33 mouse cellular contexts compared by ENCODE assay signal in genomic region chr11:9199868-9200267, GRCm38 (mm10). TPM values are rescaled to one million over a fixed set of nuclear protein-coding genes. Genes with fewer than 3 reads are reported as not detected.
"Had no signal": no experiment of that assay in that cellular context is flagged by ENCODE, and none has a peak within 500 bp of the region (broad histone marks: within the 10 kb centered on the region; RNA-seq: fewer than 3 reads in every experiment).

No protein-coding gene starts in this region.

- H3K9me3 ChIP-seq: limb, embryonic 10.5 days; limb, embryonic 12.5 days; limb, embryonic 13.5 days; limb, embryonic 15.5 days; liver, embryonic 13.5 days; liver, embryonic 15.5 days; lung, embryonic 15.5 days; megakaryocyte, embryonic 14.5 days; midbrain, embryonic 10.5 days; midbrain, embryonic 12.5 days; midbrain, embryonic 13.5 days; midbrain, embryonic 15.5 days had no signal

- H3K36me3 ChIP-seq: limb, embryonic 10.5 days; limb, embryonic 12.5 days; limb, embryonic 13.5 days; limb, embryonic 15.5 days; liver, embryonic 13.5 days; liver, embryonic 15.5 days; lung, embryonic 15.5 days; midbrain, embryonic 10.5 days; midbrain, embryonic 12.5 days; midbrain, embryonic 13.5 days; midbrain, embryonic 15.5 days had no signal

- H3K4me1 ChIP-seq: limb, embryonic 10.5 days; limb, embryonic 12.5 days; limb, embryonic 13.5 days; limb, embryonic 15.5 days; liver, embryonic 13.5 days; liver, embryonic 15.5 days; lung, embryonic 15.5 days; megakaryocyte, embryonic 14.5 days; midbrain, embryonic 10.5 days; midbrain, embryonic 12.5 days; midbrain, embryonic 13.5 days; midbrain, embryonic 15.5 days had no signal

- H3K4me2 ChIP-seq: limb, embryonic 12.5 days; limb, embryonic 13.5 days; limb, embryonic 15.5 days; liver, embryonic 11.5 days; liver, embryonic 13.5 days; liver, embryonic 15.5 days; lung, embryonic 14.5 days; lung, embryonic 15.5 days; midbrain, embryonic 11.5 days; midbrain, embryonic 12.5 days; midbrain, embryonic 13.5 days; midbrain, embryonic 15.5 days had no signal

- H3K27ac ChIP-seq: left cerebral cortex, adult 2 months; limb, embryonic 10.5 days; limb, embryonic 12.5 days; limb, embryonic 13.5 days; limb, embryonic 15.5 days; liver, embryonic 13.5 days; liver, embryonic 14.5 days; liver, embryonic 15.5 days; lung, embryonic 15.5 days; macrophage; midbrain, embryonic 10.5 days; midbrain, embryonic 12.5 days; midbrain, embryonic 13.5 days; midbrain, embryonic 15.5 days had no signal

- H3K27me3 ChIP-seq: limb, embryonic 12.5 days; limb, embryonic 13.5 days; limb, embryonic 15.5 days; liver, embryonic 13.5 days; liver, embryonic 15.5 days; lung, embryonic 15.5 days; megakaryocyte, embryonic 14.5 days; midbrain, embryonic 12.5 days; midbrain, embryonic 13.5 days; midbrain, embryonic 15.5 days had no signal

- H3K9ac ChIP-seq: limb, embryonic 12.5 days; limb, embryonic 13.5 days; limb, embryonic 15.5 days; liver, embryonic 13.5 days; liver, embryonic 14.5 days; liver, embryonic 15.5 days; liver, postnatal 0 days; lung, embryonic 14.5 days; lung, embryonic 15.5 days; midbrain, embryonic 12.5 days; midbrain, embryonic 13.5 days; midbrain, embryonic 15.5 days had no signal

- ATAC-seq: liver, postnatal 0 days; lung, postnatal 0 days; midbrain, embryonic 13.5 days; midbrain, embryonic 15.5 days; midbrain, embryonic 16.5 days had no signal

- H3K4me3 ChIP-seq: left cerebral cortex, adult 2 months; limb, embryonic 10.5 days; limb, embryonic 12.5 days; limb, embryonic 13.5 days; limb, embryonic 15.5 days; liver, embryonic 13.5 days; liver, embryonic 15.5 days; lung, embryonic 15.5 days; megakaryocyte, embryonic 14.5 days; midbrain, embryonic 10.5 days; midbrain, embryonic 12.5 days; midbrain, embryonic 13.5 days; midbrain, embryonic 15.5 days; myocyte had no signal

- DNase-seq: left cerebral cortex, postnatal 4 days; liver; liver, embryonic 13.5 days; liver, postnatal 0 days; lung, adult 18-20 months; lung, adult 2 months; lung, embryonic 14.5 days; lung, postnatal 10 days; lung, postnatal 14 days; lung, postnatal 36 days; lung, postnatal 4 days; midbrain, embryonic 14.5 days had no signal

RNA-seq across cellular contexts. Expression of gene Abca13, which starts 8.1 kb away (rescaled TPM):
- polyA plus RNA-seq: limb, embryonic 11.5 days; limb, embryonic 12.5 days; midbrain, embryonic 12.5 days; neural tube, embryonic 11.5 days had no signal
